Mouse (Mus musculus) frontal cortex, postnatal 25 days (tissue): ENCODE data around the gene Mon1a.

Experiments
- DNase-seq, 2 experiments: peaks; one replicate each; pipeline ENCODE4 v3.0.0; 2022; ENCODE audit warnings: low spot score in 2 of 2

Mon1a gene

DNA sequence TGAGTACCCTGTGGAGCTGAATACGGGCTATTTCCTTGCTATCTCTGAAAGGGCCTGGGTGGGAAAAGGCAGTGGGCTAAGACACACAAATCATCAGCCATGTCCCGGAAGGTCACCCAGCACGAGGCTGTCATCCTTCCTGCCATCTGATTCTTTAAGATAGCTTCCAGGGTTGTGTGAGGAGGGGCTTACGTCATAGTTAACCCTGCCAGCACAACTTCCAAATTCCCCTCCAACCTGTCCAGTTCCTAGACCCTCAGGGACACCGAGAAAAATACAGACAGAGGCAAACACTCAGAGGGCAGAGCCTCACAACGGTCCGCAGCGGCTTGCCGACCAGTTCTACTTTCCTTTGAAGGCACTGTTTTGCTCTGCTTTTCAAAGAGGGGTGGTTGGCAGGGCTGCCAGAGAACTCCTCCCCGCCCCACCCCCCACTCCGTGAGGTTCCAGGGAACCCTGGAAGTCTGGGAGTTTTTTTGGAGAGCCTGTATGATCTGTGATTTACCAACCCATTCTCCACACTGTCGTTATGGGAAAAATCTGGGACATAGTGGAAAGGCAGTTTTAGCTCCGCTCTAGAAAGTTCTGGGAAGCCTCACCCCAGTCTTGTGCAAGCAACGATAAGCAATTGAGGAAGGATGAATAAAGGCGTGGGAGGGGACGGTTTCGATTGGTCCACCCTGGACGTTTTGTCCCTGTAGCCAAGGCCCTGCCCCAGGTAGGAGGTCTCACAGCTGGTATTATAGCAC is 20.6 kb downstream of the Mon1a start:
- DNase-seq, result no peak

DNA sequence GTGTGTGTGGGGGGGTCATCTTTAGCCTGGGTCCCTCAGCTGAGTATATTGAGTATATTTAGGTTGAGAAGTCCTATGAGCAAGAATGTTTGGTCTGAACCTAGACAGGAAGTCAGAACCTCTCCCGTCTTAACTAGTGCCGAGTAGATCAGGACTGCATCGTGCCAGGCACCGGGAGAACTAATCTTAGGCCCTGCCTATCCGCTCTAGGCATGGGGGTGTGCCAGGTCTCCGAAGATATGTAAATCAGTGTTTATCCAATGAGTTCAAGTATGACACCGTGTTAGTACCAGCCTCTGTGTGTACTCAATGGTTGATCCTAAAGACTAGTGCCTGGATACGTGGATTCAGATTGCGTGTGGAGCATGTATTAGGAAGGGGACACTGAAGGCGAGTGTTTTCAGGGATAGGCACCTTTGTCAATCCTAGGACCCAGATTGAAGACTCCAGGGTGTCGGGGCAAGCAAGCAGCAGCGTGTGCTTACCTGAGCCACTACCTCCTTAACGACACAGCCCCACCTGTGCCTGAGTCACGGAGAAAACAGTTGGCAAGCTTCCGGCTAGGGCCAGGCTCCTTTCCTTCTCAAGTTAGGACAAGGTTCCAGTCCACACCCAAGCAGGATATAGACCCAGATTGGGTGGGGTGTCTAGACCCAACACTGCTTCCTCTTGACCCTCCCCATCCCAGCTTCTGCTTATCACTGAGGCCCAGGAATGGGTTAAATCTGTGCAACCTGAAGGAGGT is 22.2 kb downstream of the Mon1a start:
- no peak for DNase-seq

DNA sequence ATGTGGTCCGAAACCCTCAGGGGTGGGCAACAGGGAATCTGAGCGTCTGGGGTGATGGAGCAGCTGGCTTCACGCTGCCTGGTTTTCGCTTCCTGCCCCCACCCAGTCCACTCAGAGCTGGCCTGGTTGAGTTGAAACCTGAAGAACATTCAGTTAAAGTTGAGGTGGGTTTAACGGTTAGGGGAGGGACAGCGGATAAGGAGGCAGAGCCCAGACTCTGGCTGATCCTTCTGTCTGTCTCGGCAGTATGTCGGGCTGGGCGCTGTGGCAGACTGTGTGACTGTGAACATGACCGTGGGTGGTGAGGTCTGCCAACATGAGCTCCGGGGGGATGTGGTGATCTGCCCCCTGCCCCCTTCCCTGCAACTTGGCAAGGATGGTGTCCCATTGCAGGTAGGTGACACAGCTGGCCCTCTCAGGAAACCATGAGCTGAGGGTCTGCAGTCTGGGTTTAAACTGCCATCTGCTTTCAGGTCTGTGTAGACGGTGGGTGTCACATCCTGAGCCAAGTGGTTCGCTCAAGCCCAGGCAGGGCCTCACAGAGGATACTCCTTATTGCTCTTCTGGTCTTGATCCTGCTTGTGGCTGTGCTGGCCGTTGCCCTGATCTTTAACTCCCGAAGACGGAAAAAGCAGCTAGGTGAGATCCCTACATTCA is 26.9 kb downstream of the Mon1a start:
- DNase-seq, result no peak

DNA sequence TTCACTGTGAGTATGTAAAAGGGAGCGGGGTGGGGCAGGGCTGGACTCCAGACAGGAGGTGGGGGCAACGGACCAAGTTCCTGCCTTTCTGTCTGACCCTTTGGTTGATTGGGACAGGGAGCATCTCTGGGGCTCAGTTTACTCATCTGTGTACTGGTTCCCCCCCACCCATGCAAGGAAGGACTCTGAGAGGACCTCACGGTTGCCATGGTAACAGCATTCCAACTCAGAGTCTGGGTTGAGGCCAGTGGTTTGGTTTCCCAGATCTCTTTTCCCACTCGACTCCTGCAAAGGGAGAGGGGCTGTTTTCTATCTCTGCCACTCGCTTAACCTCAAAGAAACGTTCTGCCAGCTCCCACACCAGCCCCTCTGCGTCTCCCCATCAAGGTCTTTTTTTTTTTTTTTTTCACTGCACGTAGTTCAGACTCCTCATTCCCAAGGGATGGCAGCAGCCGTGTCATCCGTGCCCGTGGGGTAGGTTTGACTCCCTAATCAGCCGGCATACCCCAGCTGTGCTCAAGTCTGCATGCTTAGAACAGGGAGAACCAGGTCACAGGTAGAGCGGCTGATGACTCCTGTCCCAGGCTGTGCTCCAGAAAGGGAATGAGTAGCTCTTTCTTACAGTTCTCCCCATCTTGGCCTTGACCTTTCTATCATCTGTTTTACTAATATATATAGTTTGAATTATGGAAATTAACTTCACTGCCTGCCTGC is 30.1 kb downstream of the Mon1a start:
- no peak for DNase-seq

DNA sequence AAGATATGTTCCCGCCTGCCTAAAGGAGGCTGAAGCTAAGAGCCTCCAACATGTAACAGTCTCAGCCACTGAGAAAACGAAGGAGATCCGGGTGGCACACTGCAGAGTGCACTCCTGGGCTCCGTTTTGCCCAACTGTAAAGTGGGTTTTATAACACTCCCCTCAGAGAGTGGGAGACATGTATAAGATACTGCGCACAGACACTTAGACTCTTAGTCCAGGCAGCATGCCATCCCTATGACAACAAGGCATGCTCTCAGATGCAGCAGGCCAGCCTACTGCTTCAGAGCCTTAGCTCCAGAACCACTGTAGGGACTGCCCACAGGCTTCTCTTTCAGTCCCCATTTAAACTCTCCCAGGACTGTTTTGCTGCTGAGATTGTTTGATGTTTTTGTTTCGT is 30.9 kb downstream of the Mon1a start:
- DNase-seq, result no peak

DNA sequence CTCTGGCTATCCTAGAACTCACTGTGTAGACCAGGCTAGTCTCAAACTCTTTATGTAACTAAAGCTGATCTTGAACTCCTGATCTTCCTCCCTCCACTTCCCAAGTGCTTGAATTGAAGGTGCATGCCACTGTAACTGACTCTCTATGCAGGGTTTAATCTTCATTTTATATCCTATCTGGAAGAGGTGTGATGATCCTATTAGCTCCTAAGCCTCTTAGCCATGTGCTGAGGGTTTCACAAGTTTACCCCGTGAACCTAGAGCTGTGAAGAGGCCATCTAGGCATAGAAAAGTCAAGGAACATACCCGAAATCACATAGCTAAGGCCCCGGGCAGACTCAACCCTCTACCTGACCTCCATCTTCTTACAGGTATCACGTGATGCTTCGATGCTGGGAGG is 31.5 kb downstream of the Mon1a start:
- DNase-seq, result no peak

DNA sequence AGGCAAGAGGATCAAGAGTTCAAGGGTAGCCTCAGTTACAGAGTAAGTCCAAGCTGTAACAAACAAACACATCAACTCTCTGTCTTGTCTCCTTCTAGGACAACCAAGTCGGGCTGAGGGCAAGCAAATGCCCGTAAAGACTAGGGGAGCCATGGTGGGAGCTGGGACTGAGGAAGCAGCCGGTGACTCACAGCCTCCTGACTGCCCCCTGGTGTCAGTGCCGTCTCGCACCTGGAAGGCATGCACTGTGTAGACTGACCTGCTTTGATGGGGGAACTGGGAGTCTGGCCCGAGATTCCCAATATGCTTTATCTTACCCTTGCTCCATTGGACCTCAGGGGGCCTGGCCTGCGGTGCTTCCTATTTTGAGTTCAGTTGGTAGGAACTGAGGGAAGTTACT is 35.1 kb downstream of the Mon1a start:
- DNase-seq, result no peak

DNA sequence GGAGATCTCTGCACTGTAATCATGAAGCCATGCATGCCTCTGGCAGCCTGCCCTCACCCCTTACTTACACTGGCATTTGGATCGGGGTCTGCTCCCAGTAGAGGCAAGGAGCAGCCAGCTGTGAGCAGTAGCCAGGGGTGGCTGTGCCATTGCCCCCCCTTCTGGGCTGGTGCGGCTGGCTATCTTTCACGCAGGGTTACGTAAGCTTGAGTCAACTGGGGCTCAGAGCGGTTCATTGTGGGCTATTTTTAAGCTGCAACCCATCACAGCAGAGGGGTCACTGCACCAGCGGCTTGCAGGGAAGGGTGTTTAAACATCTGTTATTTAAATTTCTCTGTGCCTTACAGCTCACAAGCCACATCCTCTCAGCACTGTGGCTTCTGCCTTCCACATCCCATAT is 36.0 kb downstream of the Mon1a start:
- no peak for DNase-seq

DNA sequence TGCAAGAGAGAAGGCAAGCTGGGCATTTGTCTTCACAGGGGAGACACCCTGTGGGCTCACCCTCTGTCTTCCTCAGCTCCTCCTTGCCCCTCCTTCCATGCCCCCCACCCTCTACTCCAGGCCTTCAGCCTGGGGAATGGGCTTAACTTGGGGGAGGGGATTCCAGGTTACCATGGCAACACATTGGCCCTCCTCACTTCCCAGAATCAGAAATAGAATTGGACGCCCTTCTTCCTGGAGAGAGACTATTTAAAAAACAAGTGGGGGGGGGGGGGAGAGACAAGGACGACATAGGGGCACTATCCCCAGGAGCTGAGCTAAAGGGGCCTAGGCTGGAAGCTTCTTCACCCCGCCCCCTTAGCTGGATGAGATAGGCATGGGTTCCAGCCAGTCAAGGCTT is 37.3 kb downstream of the Mon1a start:
- no peak for DNase-seq

DNA sequence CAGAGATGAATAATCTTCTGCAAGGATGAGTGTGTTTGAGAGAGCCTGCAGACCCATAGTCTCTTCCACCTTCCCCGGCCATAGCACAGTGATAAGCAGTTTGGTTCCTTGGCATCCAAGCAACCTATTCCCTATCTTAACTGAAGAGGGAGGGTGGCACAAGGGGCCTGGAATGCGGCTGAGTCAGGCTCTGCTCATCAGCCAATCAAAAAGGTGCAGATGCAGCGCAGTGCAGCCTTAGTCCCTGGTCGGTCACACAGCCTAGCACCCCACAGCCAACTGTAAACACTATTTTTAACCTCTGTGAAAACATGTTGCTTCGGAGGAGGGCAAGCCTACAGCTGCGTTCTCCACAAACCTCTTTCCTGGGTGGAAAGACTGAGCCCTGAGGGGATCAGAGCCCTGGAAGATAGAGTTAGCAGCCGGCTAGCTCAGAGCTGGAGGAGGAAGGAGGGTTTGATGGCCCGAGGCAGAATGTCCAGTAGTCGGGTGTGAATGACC is 39.0 kb downstream of the Mon1a start:
- DNase-seq, result no peak

DNA sequence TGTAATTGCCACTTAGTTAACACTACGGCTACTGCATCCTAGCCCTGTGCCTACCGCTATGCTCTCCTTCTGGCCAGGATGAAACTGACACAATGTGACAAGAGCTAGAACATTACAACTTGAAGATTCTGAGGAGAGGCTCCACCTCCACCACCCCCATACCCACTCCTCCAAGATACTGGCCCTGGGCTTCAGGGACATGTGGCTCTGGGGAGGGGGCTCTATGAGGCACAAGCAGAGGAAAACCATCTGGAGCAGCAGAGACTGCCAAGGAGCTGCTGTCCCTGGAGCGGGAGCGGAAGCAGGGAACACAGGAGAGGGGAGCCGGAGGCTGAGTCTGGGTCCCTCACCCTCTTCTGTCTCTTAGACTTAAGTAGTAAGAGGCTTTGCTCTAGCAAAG is 39.8 kb downstream of the Mon1a start:
- DNase-seq, result no peak

DNA sequence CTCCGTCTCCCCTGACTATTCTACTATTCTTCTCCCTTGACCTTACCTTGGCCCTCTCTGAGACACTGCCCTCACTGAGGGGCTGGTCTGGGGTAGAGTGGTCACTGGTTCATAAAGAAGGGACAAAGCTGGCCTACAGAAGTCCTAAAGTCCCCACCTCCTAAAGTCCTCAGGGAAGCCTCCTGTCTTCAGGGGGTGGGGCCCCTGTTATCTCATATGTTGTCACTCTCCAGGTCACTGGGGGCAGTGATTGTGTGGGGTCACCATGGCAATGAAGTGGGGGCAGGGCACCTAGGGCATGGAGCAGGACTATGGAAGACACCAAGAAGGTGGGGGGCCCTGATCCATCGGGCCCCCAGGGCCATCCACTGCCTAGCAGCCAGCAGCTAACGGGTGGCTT is 40.2 kb downstream of the Mon1a start, which contains the start of gene Actl11:
Gene Actl11, plus strand, starts transcription at position 301 of the 400 bp plus-strand sequence.
- DNase-seq, result no peak

DNA sequence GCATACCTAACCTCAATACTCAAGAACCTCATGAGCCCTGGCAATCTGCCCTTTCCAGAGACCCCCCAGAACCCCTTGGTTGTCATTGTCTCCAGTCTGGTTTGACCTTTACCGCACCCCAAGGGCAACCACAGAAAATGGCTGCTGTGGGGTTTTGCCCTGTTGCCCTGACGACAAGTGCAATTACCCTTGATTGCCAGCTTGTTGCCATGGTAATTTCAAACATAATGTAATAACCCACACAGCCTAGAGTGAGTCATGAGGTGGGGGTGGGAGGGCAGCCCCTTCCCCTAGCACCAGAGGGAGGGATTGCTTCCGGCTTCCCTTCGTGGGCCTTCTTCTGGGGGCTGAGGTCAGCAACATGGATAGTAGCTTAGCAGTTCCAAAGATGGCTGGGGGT is 44.3 kb downstream of the Mon1a start:
- DNase-seq, result no peak

DNA sequence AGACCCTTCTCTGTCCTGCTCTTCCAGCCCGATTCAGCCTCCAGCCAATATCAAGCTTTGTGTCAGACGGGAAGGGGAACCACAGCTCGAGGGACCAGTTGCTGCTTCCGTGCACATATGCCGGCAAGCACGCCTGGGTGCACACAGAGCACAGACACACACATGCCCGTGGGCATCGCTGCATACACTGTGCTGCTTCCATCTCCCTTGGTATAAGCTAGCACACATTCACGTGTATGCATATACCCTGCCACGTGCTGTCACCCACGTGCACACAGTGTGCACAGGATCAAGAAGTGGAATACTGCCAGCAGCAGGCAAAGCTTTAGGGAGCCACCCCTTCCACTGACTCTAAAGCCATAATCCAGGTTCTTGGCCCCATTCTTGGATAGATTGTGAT is 46.2 kb downstream of the Mon1a start:
- no peak for DNase-seq

DNA sequence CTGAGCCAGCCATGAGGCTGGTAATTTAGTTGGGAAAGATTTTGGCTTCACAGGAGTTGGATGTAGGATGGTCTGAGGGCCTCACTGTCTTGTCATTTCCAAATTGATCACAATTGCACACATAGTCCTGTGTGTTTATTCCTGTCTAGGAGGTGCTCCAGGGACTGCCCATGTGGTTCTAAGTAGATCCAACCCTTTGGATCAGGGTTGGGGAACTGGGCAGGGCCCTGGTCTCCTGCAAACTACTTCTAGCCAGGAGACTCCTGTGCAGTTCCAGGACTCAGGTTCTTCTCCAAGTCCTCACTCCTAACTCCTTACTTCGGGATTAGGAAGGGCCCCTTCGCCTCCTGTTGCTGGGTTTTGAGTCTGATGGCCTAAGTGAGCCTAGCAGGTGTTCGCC is 47.4 kb downstream of the Mon1a start, which contains the start of gene Camkv:
Gene Camkv, plus strand, starts transcription at position 301 of the 400 bp plus-strand sequence.
- no peak for DNase-seq

DNA sequence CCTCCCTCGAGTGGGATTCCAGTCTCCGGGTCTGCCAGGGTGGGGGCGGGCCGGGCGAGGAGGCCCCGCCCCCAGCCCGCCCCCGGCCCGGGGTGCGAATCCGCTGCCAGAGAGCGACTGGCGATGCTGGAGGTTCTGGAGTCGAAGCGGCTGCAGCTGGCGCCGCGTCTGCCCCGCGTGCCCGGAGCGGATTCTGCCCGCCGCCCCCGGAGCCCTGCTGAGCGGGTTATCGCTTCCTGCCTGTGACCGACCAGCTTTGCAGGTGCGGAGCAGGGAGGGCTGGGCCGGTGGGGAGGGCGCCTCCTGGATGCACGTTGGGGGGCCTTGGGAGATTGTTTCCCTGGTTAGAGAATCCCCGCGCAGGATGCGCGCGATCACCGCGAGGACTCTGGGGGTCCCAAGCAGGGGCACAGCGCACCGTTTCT is 47.9 kb downstream of the Mon1a start:
- DNase-seq, result peak; percentile 35 to 42

DNA sequence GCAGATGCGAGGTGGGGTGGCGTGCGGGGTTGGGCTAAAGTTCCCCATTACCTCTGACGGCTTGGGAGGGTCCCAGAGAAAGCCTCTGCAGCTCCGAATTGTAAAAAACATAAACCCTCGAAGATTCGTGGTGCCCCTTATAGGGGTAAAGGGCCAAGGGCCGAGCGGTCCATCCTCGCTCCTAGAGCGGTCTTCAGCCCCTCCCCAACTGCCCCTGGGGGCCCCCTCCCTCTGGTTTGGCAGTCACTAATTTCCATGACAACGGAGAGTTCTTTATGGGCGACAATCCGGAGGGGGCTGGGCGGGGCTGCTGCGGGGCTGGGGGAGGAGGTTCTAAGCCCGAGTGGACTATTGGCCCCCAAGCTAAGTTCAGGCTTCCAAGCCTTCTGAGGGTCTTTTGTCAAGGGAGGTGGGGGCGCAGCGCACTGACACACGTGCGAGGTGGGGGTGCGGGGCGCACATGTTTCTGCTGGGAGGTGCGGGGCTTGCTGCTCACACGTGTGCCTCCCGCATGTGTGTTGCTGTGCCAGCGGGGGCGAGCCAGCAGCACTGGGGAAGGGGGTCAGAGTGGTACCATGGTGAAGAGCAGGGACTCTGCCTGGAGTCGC is 48.4 kb downstream of the Mon1a start:
- peak; percentile 42 to 48 for DNase-seq

DNA sequence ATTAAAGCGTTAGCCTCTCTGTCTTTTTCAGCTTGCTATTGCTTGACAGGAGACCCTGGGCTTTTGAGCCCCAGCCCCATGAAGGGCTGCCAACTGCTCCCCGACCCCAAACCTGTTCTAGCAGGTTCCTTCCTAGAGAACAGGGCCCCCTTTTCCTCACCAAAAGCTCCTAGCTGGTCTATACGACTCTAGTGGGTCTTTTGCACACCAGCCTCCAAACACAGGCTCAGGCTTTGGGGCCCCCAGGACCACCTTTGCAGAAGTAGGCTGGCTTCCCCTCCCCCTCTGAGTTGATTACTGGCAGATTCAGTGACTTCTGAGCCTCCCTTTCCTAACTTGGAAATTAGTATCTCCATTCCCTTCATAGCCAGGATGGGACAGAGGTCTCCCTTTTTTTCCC is 48.9 kb downstream of the Mon1a start:
- no peak for DNase-seq

DNA sequence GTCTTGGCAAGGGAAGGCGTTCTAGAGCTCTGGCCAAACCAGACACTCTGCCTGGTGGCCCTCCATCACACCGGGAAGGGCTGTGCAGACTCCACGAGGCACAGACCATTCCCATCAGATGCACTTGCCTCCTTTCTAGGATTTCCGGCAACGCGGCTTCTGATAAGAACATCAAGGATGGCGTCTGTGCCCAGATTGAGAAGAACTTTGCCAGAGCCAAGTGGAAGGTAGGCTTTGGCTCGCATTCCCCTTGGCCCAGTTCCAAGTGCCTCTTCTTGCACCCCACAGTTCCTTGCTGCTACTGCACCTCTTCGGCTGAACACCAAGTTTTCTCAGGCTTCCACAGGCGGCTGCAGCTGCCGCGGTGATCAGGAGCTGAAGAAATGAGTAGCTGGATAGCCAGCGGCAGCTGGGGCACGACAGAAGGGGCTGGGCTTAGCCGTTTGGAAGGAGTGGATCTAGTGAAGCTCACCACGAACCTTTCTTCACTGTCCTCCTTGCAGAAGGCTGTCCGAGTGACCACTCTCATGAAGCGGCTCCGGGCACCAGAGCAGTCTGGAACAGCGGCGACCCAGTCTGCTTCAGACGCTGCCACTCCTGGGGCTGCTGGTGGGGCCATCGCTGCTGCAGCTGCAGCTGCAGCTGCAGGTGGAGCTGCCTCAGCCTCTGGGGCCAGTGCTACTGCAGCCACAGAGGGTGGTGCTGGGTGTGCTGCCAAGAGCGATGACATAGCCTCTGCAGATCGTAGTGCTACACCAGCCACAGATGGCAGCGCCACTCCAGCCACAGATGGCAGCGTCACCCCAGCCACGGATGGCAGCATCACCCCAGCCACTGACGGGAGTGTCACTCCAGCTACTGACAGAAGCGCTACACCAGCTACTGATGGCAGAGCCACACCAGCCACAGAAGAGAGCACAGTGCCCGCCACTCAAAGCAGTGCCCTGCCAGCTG is 59.6 kb downstream of the Mon1a start:
- DNase-seq, result no peak

DNA sequence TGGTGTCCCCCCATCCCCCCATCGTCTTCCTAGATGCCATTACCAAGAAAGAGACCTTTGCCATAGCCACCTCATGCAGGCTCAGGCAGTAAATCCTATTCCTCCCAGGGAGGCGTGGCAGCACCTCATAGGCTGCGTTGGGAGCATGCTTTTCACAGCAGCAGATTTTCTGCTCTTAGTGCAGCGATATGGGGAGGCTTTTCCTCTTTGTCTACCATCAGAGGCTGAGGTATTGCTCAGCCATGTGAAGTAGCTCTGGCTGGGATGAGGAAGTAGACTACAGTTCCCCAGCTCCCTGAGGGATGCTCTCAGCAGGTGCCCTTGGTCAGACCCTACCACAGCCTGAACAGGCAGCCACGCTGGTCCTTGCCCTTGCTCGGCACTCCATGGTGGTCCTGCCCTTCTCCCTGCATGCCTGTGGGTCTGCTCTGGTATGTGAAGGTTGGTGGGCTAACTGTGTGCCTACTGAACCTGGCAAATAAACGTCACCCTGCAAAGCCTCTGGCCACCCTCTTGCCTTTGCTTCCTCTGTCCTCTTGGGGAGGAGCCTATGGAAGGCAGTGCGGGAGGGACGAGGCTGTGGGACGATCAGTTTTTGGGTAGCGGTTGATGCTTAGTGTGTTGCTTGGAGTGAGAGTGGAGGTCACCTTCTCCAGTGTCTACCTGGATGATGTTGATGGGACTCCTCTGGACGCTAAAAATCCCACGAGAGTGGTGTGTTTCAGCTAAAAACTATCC is 61.4 kb downstream of the Mon1a start:
- no peak for DNase-seq
